Mouse (Mus musculus) thymus, postnatal 4 days (tissue): ENCODE measurements around the gene Elf4.
A peak's percentile ranks its signal among the peaks of the same experiment; 100 is the strongest.

ENCODE experiments used
- DNase-seq: peaks from one replicate; pipeline ENCODE4 v3.0.0; 2021

Elf4 gene

GRCm38 (mm10) chrX:48435477-48435900 is 27.4 kb downstream of the Elf4 start:
- DNase-seq, result peak; percentile 62

- DNase-seq, result peak; percentile 18
Measured at GRCm38 (mm10) chrX:48434251-48434650, 28.7 kb downstream of the Elf4 start.

- DNase-seq, result peak; percentile 87
Measured at GRCm38 (mm10) chrX:48433527-48433899, 29.4 kb downstream of the Elf4 start.

GRCm38 (mm10) chrX:48432599-48433526 is 30.1 kb downstream of the Elf4 start:
- DNase-seq, result peak; percentile 48

- DNase-seq, result peak; percentile 67
Measured at GRCm38 (mm10) chrX:48429538-48429937, 33.4 kb downstream of the Elf4 start.

- no peak for DNase-seq
Measured at GRCm38 (mm10) chrX:48429100-48429499, 33.8 kb downstream of the Elf4 start.

GRCm38 (mm10) chrX:48428642-48429041 is 34.3 kb downstream of the Elf4 start:
- DNase-seq, result peak; percentile 19

GRCm38 (mm10) chrX:48428241-48428640 is 34.7 kb downstream of the Elf4 start:
- DNase-seq, result peak; percentile 13

- DNase-seq, result peak; percentile 84
Measured at GRCm38 (mm10) chrX:48425280-48425679, 37.7 kb downstream of the Elf4 start.

- peak; percentile 76 for DNase-seq
Measured at GRCm38 (mm10) chrX:48424583-48424982, 38.3 kb downstream of the Elf4 start.

- no peak for DNase-seq
Measured at GRCm38 (mm10) chrX:48423671-48424070, 39.3 kb downstream of the Elf4 start.

- DNase-seq, result peak; percentile 84
Measured at GRCm38 (mm10) chrX:48422986-48423385, 39.9 kb downstream of the Elf4 start.

GRCm38 (mm10) chrX:48418417-48418816 is 44.5 kb downstream of the Elf4 start:
- DNase-seq, result no peak

GRCm38 (mm10) chrX:48414291-48414690 is 48.6 kb downstream of the Elf4 start:
- DNase-seq, result no peak

- DNase-seq, result no peak
Measured at GRCm38 (mm10) chrX:48412629-48413028, 50.3 kb downstream of the Elf4 start.

GRCm38 (mm10) chrX:48410388-48410776 is 52.5 kb downstream of the Elf4 start:
- DNase-seq, result no peak

- peak; percentile 95 for DNase-seq
Measured at GRCm38 (mm10) chrX:48409611-48410387, 53.1 kb downstream of the Elf4 start.

GRCm38 (mm10) chrX:48405141-48405540 is 57.8 kb downstream of the Elf4 start:
- DNase-seq, result no peak

- no peak for DNase-seq
Measured at GRCm38 (mm10) chrX:48399994-48400393, 62.9 kb downstream of the Elf4 start.

GRCm38 (mm10) chrX:48389380-48389779 is 73.6 kb downstream of the Elf4 start:
- DNase-seq, result no peak

- no peak for DNase-seq
Measured at GRCm38 (mm10) chrX:48385927-48386326, 77.0 kb downstream of the Elf4 start.

- DNase-seq, result peak; percentile 79
Measured at GRCm38 (mm10) chrX:48383643-48384042, 79.3 kb downstream of the Elf4 start.

GRCm38 (mm10) chrX:48367841-48368240 is 95.1 kb downstream of the Elf4 start:
- no peak for DNase-seq
